Mouse (Mus musculus): ENCODE data around the gene A930017K11Rik.

- TF ChIP-seq POLR2A (IDR thresholded peaks at IDR 0.05; ENCODE audit: borderline replicate concordance, control insufficient read depth, low read depth, low read length) (no peak), CTCF (IDR thresholded peaks at IDR 0.05; ENCODE audit: control insufficient read depth, insufficient read depth, low read length) (no peak)
These were observed 5.3 kb upstream of the A930017K11Rik start for GRCm38 (mm10) chr17:25957586-25958051.
